Mouse (Mus musculus): ENCODE results near the gene Zhx3.

The Zhx3 gene

GRCm38 (mm10) chr2:160804794-160805527 is 67.8 kb downstream of the Zhx3 start:
- DNase-seq (ENCODE audit: low spot score): no peak

GRCm38 (mm10) chr2:160802326-160802725 is 70.5 kb downstream of the Zhx3 start:
- no peak for DNase-seq (ENCODE audit: low spot score)

- DNase-seq (ENCODE audit: low spot score): no peak
These were observed 71.8 kb downstream of the Zhx3 start for GRCm38 (mm10) chr2:160800967-160801366.

GRCm38 (mm10) chr2:160798206-160798605 is 74.6 kb downstream of the Zhx3 start:
- DNase-seq (ENCODE audit: low spot score): no peak

- DNase-seq (ENCODE audit: low spot score): peak; percentile 25
These were observed 75.8 kb downstream of the Zhx3 start for GRCm38 (mm10) chr2:160796973-160797372.

GRCm38 (mm10) chr2:160793117-160793516 is 79.7 kb downstream of the Zhx3 start:
- DNase-seq (ENCODE audit: low spot score): no peak

- no peak for DNase-seq (ENCODE audit: low spot score)
These were observed 83.1 kb downstream of the Zhx3 start for GRCm38 (mm10) chr2:160789741-160790140.

- no peak for DNase-seq (ENCODE audit: low spot score)
These were observed 83.8 kb downstream of the Zhx3 start for GRCm38 (mm10) chr2:160789046-160789445.

GRCm38 (mm10) chr2:160786333-160786732 is 86.5 kb downstream of the Zhx3 start:
- no peak for DNase-seq (ENCODE audit: low spot score)

- no peak for DNase-seq (ENCODE audit: low spot score)
These were observed 92.0 kb downstream of the Zhx3 start for GRCm38 (mm10) chr2:160780834-160781219.

- no peak for DNase-seq (ENCODE audit: low spot score)
These were observed 92.5 kb downstream of the Zhx3 start for GRCm38 (mm10) chr2:160780154-160780833.

GRCm38 (mm10) chr2:160778034-160778433 is 94.8 kb downstream of the Zhx3 start:
- no peak for DNase-seq (ENCODE audit: low spot score)

- no peak for DNase-seq (ENCODE audit: low spot score)
These were observed 101.2 kb downstream of the Zhx3 start for GRCm38 (mm10) chr2:160771325-160772276.

GRCm38 (mm10) chr2:160770871-160771270 is 101.9 kb downstream of the Zhx3 start:
- no peak for DNase-seq (ENCODE audit: low spot score)

GRCm38 (mm10) chr2:160770409-160770808 is 102.4 kb downstream of the Zhx3 start:
- no peak for DNase-seq (ENCODE audit: low spot score)

GRCm38 (mm10) chr2:160768997-160769396 is 103.8 kb downstream of the Zhx3 start:
- no peak for DNase-seq (ENCODE audit: low spot score)

GRCm38 (mm10) chr2:160768097-160768695 is 104.6 kb downstream of the Zhx3 start:
- no peak for DNase-seq (ENCODE audit: low spot score)

- DNase-seq (ENCODE audit: low spot score): no peak
These were observed 105.6 kb downstream of the Zhx3 start for GRCm38 (mm10) chr2:160767201-160767600.

GRCm38 (mm10) chr2:160766371-160766771 is 106.4 kb downstream of the Zhx3 start:
- no peak for DNase-seq (ENCODE audit: low spot score)

- no peak for DNase-seq (ENCODE audit: low spot score)
These were observed 107.7 kb downstream of the Zhx3 start for GRCm38 (mm10) chr2:160765096-160765495.

GRCm38 (mm10) chr2:160764386-160764785 is 108.4 kb downstream of the Zhx3 start:
- no peak for DNase-seq (ENCODE audit: low spot score)

GRCm38 (mm10) chr2:160763816-160764215 is 109.0 kb downstream of the Zhx3 start:
- no peak for DNase-seq (ENCODE audit: low spot score)
